Mouse (Mus musculus) frontal cortex, postnatal 25 days (tissue): ENCODE measurements around the gene Dffa.

Experiments used
- DNase-seq, 2 experiments: peaks; one replicate each; pipeline ENCODE4 v3.0.0; 2022; ENCODE audit warnings: low spot score in 2 of 2

The Dffa gene

DNA sequence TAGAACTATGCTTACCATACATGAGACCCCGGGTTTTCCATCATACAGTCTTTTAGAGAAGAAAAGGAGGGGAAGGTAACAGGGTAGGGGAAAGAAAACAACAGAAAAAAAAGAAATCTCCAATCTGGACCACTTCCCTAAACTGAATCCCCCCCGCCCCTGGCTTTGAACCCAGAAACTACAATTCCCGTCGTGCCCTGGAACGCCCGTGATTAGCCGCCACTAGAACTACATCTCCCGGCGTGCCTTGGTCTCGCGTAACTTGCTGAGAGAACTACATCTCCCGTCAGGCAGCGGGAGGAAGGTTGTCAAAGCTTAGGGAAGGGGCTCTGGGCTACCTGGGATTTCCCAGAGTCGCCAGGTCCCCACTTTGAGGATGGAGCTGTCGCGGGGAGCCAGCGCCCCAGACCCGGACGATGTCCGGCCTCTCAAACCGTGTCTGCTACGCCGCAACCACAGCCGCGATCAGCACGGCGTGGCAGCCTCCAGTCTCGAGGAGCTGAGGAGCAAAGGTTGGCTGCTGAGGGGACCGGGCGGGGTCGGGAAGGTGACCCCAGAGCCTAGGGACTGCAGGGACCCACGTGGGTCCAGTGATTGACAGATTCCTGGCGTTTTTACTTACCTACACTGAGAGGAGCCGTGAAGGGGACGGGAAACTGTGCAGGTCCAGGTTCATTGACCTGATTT is at the start of gene Dffa:
Dffa (plus strand) TSS at position 272 of the 687 bp plus-strand sequence.
- DNase-seq, result peak; percentile 83 to 85

DNA sequence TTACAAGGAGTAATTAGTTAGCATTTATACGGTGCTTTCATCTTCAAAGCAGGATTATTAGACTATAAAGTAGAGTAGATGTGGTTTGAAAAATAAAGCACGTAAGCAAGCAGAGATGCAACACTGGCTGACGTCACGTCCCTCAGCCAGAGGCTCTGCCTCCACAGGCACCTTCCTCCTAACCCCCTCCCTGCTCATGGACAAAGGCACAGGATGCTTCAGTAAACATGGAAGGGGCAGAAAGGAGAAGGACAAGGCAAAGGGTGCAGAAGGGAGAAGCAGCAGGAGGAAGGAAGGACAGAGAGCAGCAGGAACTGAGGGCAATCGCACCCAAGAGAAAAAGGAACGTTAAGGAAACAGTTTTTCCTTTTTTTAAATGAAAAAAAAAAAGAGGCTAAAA is 48.1 kb upstream of the Dffa start:
- DNase-seq, result no peak

GRCm38 (mm10) chr4:149056957-149057356 is 47.0 kb upstream of the Dffa start:
- DNase-seq, result no peak

DNA sequence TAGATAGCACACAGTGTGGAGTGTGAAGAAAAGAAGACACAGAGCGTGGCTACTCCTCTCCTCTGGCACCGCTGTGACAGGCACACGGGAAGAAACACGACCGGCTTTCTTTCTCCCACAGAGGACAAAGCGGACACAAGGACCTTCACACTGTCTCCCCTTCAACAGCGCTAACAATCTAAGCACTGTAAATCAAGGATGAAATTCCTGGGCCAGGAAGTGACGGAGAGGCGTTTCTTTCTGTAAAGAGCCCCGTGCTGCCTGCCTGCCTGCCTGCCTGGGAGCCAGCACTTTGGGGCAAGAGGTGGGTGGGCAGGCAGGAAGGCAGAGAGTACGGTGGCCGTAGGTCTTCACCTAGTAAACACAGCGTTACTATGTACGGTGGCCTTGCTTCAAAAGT is 46.5 kb upstream of the Dffa start:
- DNase-seq, result no peak

DNA sequence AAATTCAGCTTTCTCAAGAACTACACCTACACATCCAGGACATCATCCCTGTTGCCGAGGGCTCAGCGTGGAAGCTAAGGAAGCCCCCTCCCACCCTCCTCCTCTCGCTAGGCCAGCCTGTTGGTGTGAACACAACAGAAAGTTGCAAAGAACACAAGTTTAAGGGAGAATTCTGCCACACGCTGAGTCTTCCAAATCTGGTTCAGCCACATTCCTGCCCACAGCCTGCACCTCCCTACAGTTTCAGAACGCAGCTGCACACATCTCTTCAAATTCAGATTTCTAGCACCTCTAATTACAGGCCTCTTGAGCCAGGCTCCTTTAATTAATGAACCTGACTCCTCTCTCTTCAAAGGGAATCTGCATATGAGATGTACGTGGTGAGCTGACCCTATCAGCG is 45.6 kb upstream of the Dffa start:
- DNase-seq, result no peak

DNA sequence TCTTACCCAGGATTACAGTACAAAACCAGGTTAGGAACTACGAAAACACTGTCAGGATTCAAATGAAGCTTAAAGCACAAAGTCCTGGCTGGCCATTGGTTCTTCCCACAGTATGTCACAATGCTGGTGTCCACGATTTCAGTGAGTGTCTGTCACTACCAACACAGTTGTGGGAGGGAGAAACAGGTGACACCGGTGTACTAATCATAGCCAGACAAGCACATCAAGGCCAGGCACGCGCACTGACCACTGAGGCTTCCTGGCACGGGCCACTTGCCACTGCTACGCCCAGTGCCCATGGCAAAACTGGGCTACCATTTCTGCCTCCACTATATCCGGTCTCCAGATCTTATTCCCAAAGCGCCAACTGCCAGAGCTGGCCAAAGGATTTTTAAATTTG is 44.2 kb upstream of the Dffa start:
- DNase-seq, result no peak

- DNase-seq, result no peak
Measured at GRCm38 (mm10) chr4:149060621-149061431, 43.1 kb upstream of the Dffa start.

GRCm38 (mm10) chr4:149061432-149061718 is 42.6 kb upstream of the Dffa start:
- DNase-seq, result no peak

GRCm38 (mm10) chr4:149062406-149063318 is 41.3 kb upstream of the Dffa start:
- no peak for DNase-seq

- DNase-seq, result no peak
Measured at GRCm38 (mm10) chr4:149064061-149064854, 39.7 kb upstream of the Dffa start.

DNA sequence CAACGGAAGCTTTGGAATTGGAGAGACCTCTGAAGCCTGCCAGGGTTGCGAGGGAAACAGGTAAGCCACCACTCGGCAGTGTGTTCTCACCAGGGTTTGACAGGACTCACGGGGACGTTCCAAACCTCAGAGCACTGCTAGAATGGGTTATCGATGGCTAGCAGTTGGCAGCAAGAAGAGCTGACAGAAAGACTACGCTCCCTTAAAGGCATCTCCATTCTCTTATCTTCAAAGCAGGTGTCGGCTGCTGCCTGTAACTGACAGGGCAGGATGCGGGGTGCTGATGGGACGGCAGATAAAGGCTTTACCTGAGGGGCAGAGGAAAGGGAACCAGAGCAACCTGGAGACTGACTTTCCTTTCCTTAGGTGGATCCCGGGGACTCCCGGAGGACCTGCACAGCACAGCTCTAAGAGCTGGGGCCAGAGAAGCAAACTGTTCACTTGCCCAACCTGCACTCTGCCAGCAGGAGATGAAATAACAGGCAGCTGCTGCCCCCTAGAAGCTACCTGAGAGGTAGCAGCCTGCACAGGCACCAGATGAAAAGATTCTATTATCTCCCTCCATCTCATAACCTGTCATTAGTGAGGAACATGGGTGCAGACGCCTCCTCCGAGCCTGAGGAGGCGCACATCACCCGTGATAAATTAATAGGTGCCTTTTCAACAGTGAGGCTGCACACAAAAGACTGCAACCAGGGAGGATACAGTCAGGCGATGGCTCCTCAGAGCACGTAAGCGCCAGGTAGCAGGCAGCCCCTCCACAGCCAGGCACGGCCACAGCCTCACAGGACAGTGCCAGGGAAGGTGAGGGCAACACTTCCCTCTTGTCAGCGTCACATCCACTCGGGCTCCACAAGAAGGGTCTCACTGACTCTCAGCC is 37.0 kb upstream of the Dffa start:
- no peak for DNase-seq

DNA sequence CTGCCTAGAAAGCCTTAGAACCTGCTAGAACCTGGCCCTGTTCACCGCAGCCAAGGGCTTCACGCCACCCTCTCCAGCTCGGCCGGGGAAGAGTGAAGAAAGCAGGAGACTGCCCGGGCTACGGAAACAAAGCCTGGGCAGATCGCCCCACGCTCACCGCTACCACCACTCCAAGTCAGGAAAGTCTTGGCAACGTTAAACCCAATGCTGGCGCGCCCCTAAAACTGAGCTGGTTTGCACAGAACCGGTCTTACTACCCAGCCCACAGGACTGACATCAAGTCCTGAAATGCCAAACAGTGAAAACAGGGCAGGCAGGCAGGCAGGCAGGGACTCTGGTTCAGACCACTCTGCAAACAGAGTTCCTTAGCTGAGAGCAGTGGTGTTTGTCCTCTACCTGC is 28.9 kb upstream of the Dffa start:
- DNase-seq, result no peak

DNA sequence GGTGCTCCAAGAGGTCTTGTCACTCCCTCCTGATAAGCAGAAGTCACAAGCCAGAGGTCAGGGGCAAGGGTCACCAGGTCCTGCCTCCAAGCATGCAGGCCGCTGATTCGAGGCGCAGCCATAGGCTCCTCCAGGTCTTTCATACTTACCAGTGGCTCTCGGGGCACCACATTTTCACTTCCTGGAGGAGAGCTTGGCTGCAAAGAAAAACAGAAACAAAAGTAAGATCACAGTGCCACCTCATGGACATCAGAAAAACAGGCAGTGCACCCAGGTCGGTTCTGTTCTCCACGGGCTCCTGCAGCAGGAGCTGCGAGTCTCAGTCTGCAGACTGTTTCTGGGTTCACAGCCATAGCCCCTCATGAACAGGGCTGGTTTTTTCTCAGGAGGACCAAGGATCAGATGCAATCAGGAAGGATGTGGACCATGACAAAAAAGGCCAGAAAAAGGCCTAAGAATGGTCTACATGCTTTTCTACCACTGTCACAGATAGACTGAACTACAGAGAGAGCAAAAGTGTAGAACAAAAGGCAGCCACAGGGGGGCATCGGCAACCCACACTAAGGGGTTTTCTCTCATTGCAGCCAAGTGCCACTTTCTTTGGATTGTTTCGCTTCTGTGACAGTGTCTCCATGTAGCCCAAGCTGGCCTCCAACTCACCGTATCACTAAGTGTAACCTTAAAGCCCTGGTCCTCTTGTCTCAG is 27.9 kb upstream of the Dffa start:
- peak; percentile 52 to 64 for DNase-seq

GRCm38 (mm10) chr4:149078261-149078660 is 25.7 kb upstream of the Dffa start:
- no peak for DNase-seq

- no peak for DNase-seq
Measured at GRCm38 (mm10) chr4:149079629-149080028, 24.3 kb upstream of the Dffa start.

- no peak for DNase-seq
Measured at GRCm38 (mm10) chr4:149080111-149080510, 23.8 kb upstream of the Dffa start.

DNA sequence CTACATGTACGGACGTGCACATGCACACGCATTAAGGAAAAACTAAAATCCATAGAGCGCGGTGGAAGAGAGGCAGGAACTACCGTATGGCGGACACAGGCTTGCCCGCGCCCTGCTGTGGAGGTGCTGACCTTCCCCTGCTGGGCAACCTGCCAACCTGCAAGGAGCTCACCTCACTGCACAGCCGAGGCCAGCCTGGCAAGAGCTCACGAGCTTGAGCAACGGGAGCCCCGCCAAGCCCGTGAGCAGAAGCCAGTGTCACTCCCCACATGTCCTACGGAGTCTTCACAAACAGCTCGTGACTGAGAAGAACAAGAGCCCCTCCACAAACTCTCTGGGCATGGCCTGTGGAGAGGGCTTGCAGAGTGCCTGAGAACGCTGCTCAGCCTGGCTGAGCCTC is 22.4 kb upstream of the Dffa start:
- no peak for DNase-seq

DNA sequence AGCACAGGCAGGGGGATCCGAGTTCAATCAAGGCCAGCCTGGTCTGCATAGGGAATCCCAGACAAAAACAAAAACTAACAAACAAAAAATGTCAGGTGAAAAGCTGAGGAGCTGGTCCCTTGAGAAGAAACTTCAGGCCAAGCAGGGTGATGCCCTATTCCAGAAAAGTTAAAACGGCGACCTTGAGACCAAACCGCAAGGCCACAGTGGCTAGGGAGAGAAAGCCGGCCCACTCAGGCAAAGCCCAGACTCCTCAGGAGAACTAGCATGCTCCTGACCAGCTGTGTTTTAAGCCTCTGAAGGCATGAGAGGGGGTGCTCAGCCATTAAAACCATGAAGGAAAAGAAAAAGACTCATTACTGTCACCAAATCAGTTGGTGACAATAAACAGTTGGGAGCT is 18.6 kb upstream of the Dffa start:
- DNase-seq, result no peak

- no peak for DNase-seq
Measured at GRCm38 (mm10) chr4:149091364-149091763, 12.6 kb upstream of the Dffa start.

DNA sequence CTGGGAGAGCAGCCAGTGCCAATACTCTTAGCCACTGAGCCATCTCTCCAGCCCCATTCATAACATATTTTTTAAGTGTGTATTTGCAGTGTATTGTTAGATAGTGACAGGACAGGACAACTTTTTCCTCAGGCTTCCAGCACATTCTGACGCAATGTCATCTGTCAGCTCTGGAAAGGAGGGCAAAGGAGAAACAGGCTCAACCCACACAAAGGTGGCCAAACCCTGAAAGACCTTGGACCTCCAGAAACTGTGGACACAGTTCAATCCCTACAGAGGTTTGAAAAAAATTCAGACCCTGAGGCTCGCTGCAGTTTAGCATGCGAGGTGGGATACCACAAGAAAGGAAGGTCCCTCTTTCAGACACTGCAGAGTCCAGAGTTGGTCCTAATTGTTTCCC is 6.0 kb upstream of the Dffa start:
- DNase-seq, result no peak
